Mouse (Mus musculus) testis, adult 2 months (tissue): Measurements from ENCODE around the gene Slamf8. TPM values are rescaled to one million over a fixed set of nuclear protein-coding genes. Genes with fewer than 3 reads are reported as not detected.

Source experiments
- H3K27ac ChIP-seq: fragments of 200-500 bp; 2 replicates; pipeline ENCODE4 v1.5.1; 2012; ENCODE audit warnings: low read depth, low read length; ENCODE audit not compliant: control insufficient read depth, insufficient read depth
- H3K27me3 ChIP-seq: fragments of 200-500 bp; 2 replicates; pipeline ENCODE4 v1.6.1; 2012; ENCODE audit warnings: mild to moderate bottlenecking, low read length, moderate library complexity; ENCODE audit not compliant: control insufficient read depth, insufficient read depth
- H3K36me3 ChIP-seq: fragments of 200-500 bp; 2 replicates; pipeline ENCODE4 v1.6.1; 2012; ENCODE audit warnings: mild to moderate bottlenecking, low read length; ENCODE audit not compliant: control insufficient read depth, insufficient read depth
- H3K4me1 ChIP-seq: fragments of 200-500 bp; 2 replicates; pipeline ENCODE4 v1.6.1; 2012; ENCODE audit warnings: low read length; ENCODE audit not compliant: control insufficient read depth, insufficient read depth
- H3K4me3 ChIP-seq: fragments of 200-500 bp; 2 replicates; pipeline ENCODE4 v1.5.1; 2012; ENCODE audit warnings: low read depth, mild to moderate bottlenecking, low read length, moderate library complexity, mixed read lengths; ENCODE audit not compliant: control insufficient read depth
- CTCF ChIP-seq: fragments of 200-500 bp; IDR thresholded peaks from 2 replicates; pipeline ENCODE4 v1.5.1; 2012; ENCODE audit warnings: low read depth, mild to moderate bottlenecking, inconsistent platforms, low read length, moderate library complexity; ENCODE audit not compliant: control insufficient read depth, insufficient read depth, insufficient replicate concordance
- POLR2A ChIP-seq: fragments of 200-500 bp; IDR thresholded peaks from 2 replicates; pipeline ENCODE4 v1.6.1; 2012; ENCODE audit warnings: low read depth, mild to moderate bottlenecking, inconsistent platforms, low read length, moderate library complexity; ENCODE audit not compliant: control insufficient read depth
- polyA plus RNA-seq: library from polyadenylated mRNA; depleted of rRNA; stranded (reverse); fragments of >200 nt; gene quantifications from 2 replicates; pipeline ENCODE4 v1.2.3, GENCODE M21; 2012

Slamf8 gene
- polyA plus RNA-seq, 1 experiment = not detected

DNA sequence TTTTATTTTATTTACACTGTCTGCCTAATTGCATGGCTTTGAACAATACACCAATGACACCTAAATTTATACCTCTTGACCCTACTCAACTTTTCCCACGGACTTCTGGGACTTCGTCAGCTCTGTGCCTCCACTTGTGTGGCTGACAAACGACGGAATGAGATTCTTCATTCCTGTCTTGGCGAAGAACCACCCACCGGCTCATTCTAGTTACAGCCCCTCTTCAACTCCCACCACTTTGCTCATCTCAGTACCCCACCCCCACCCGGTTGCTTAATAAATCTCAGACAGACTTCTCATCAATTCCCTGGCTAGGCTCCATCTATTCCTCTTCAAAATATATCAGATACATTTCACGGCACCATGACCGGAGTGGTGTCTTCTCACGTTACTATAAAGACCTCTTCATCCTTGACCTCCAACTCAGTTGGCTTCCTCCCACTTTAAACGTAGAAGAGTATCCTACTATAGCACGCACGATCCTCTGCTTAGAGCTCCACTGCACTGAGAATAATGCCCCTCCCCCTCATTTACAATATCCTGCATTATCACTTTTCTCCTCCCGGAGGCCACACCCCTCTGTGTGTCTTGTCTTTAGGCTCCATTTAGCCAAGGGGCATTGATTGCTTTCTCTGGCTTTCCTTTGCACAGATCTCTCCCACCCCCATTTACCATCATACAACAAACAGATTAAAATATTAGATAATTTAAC, 27.2 kb upstream of the Slamf8 start:
- H3K4me1 ChIP-seq = peaks cover 6% of the 10 kb centered on the region; the same call in 1 of the 2 replicates
- H3K27me3 ChIP-seq = peaks cover 2% of the 10 kb centered on the region; the same call in 1 of the 2 replicates
- TF ChIP-seq CTCF (no peak), POLR2A (no peak)
- H3K27ac ChIP-seq = no peak overlapping the region
- no peaks in the 10 kb centered on the region for H3K36me3 ChIP-seq
- no peak overlapping the region for H3K4me3 ChIP-seq

DNA sequence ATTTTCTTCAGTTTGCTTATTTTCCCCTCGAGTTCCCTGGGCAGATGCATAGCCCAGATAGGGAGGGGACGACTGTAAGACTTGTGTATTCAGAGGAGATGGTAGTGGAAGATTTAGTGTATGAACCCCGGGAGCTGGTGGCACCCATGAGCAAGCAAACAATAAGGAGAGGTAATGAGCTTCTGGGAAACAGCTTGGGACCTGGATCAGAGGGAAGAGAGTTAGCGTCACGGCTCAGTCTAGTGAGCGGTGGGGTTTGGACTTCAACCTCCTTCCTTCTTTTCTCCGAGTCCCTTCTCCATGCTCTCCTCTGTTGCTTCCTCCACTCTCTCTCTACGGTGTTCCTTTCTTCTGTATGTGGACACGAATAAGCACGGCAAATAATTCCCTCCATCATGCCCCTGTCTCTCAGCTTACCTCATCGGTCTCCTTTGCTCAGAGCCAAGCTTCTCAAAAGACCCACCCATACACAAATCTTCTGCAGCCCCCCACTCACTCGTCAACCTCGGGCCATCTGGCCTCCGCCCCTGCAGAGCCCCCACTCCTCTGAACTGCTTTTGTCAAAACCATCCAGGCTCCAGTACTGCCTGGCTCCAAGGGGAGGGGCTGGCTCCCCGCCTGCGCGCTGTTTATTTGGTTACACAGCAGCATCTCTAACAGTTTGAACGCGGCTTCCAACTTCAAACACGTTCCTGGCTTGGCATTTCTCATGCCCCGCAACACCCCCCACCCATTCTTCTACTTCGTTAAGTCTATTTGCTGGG, 26.4 kb upstream of the Slamf8 start:
- no peak overlapping the region for H3K4me3 ChIP-seq
- no peak overlapping the region for H3K27ac ChIP-seq
- peaks cover 6% of the 10 kb centered on the region; the same call in 1 of the 2 replicates for H3K4me1 ChIP-seq
- TF ChIP-seq CTCF (no peak), POLR2A (no peak)
- peaks cover 2% of the 10 kb centered on the region; the same call in 1 of the 2 replicates for H3K27me3 ChIP-seq
- no peaks in the 10 kb centered on the region for H3K36me3 ChIP-seq

DNA sequence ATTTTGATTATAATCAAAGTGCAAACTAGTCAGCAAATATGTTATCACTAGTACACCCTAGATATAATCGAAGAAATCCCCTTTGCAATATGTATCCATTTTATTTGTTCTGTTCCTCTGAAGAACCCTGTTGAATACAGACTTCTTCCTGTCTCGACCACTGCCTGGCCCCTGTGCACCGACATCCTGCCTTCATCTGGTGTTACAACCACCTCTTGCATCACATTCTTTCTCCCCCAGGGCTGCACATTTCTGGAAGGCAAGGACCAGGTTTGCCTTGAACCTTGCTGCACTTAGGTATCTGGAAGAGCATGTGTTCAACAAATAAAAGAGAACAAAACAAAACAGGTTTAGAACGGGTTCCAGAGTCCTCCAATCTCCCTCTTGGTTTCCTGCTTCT, 25.0 kb upstream of the Slamf8 start:
- H3K36me3 ChIP-seq = no peaks in the 10 kb centered on the region

DNA sequence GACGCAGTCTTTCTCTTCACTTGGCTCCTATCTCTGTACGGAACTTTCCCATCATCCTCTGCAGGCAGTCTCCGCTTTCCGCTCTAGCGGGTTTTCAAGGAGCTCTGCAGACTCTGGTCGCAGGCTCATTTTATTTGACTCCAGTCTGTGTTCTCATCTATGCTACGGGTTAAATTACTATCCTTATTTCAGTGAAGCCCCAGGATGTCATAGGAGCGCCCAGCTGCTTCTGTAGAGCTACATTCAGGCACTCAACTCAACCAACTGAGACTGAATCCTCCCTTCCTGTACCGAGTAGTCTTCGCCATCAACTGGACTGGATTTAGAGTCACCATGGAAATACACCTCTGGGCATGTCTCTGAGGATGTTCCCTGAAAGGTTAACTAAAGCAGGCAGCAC, 24.3 kb upstream of the Slamf8 start:
- peaks cover 2% of the 10 kb centered on the region; the same call in 1 of the 2 replicates for H3K27me3 ChIP-seq
- H3K36me3 ChIP-seq = no peaks in the 10 kb centered on the region
- no peak overlapping the region for H3K4me3 ChIP-seq

More for the DNA sequence above, 25.0 kb upstream of the Slamf8 start:
- peaks cover 2% of the 10 kb centered on the region; the same call in 1 of the 2 replicates for H3K27me3 ChIP-seq
- H3K4me3 ChIP-seq = no peak overlapping the region
- no peak overlapping the region for H3K27ac ChIP-seq
- no peak for TF ChIP-seq POLR2A
- no peak for TF ChIP-seq CTCF
- peaks cover 6% of the 10 kb centered on the region; the same call in 1 of the 2 replicates for H3K4me1 ChIP-seq

DNA sequence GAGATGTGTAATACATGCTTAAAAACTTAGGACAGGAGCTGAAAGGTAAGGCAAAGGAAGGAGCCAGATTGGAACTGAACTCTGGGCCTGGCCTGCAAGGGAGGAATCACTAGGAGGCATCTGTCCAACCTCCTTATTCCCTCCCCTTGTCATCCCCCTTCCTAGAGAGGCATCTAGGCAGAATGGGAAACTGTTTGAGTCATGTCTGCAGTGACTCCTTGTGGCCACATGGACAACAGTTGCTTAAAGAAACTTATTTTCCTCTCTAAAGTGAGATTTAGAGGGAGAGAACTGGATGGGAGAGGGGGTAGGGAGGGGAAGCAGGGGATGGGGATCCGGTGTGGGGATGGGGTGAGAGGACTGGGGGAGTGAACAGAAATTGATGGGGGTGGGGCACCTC, 22.4 kb upstream of the Slamf8 start:
- Histone ChIP-seq H3K27me3 (peaks cover 2% of the 10 kb centered on the region; the same call in 1 of the 2 replicates), H3K4me3 (no peak overlapping the region), H3K36me3 (no peaks in the 10 kb centered on the region), H3K4me1 (peaks cover 6% of the 10 kb centered on the region; the same call in 1 of the 2 replicates), H3K27ac (no peak overlapping the region)
- TF ChIP-seq POLR2A (no peak), CTCF (no peak)

More for the DNA sequence above, 24.3 kb upstream of the Slamf8 start:
- Histone ChIP-seq H3K27ac (no peak overlapping the region), H3K4me1 (peaks cover 6% of the 10 kb centered on the region; the same call in 1 of the 2 replicates)
- TF ChIP-seq CTCF (no peak), POLR2A (no peak)

DNA sequence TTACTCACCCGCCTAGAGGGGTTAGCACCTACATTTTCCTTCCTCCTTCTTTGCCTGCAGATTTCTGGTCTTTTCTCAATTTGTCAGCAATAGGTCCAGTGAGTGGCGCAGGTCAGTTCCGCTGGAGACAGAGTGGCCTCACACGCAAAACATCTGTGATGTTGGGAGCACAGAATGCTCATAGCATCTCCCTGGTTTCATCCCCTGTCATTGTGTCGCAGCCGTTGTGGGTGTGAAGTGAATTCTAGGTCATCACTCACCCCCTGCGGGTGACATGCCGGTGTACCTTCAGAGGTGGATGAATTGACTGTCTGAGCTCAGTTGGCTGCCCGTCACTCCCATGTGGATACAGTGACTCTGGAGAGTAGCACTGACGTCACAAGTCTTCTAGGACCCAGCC, 20.9 kb upstream of the Slamf8 start:
- no peak overlapping the region for H3K27ac ChIP-seq

DNA sequence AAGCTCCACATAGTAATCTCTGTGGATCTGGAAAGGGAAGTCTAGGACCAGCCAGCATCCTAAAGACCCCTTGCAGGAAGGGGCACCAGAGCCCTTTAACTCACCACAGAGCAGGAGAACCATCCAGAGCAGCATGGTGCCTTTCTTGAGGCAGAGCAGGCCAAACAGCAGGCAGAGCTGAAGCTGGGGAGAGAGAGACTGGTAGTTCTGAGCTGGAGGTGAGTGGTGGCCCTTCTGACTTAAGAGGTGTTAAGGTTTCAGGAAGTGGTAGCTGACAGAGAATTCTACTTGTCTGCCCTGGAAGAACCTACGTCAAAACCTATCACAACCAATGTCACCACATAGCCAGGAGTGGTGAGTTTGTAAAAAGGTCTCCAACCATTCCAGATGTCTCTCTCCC, 12.0 kb upstream of the Slamf8 start, which contains the start of gene Fcrl6:
Fcrl6 (minus strand) TSS at position 226 of the 400 bp plus-strand sequence.
- TF ChIP-seq CTCF (no peak), POLR2A (no peak)
- no peaks in the 10 kb centered on the region for H3K4me1 ChIP-seq
- H3K27ac ChIP-seq = no peak within 1 kb of the TSS
- no peaks in the 10 kb centered on the region for H3K36me3 ChIP-seq
- H3K4me3 ChIP-seq = no peak within 1 kb of the TSS
- H3K27me3 ChIP-seq = no peaks in the 10 kb centered on the region

More for the DNA sequence above, 20.9 kb upstream of the Slamf8 start:
- TF ChIP-seq POLR2A (no peak), CTCF (no peak)
- Histone ChIP-seq H3K27me3 (no peaks in the 10 kb centered on the region), H3K4me1 (no peaks in the 10 kb centered on the region; the same call in 1 of the 2 replicates), H3K36me3 (no peaks in the 10 kb centered on the region), H3K4me3 (no peak overlapping the region)
